Mouse (Mus musculus) thymus, adult 2 months (tissue): Measurements from ENCODE around the gene Cacng3. TPM values are rescaled to one million over a fixed set of nuclear protein-coding genes. Genes with fewer than 3 reads are reported as not detected.

ENCODE experiments used
- DNase-seq: peaks from one replicate; pipeline ENCODE4 v3.0.0; 2021
- H3K27ac ChIP-seq: fragments of 200-500 bp; 2 replicates; pipeline ENCODE4 v1.5.1; 2012; ENCODE audit warnings: low read length, control low read depth; ENCODE audit not compliant: control insufficient read depth, insufficient read depth
- H3K27me3 ChIP-seq: fragments of 200-500 bp; 2 replicates; pipeline ENCODE4 v1.6.1; 2012; ENCODE audit warnings: mild to moderate bottlenecking, low read length, moderate library complexity, mixed read lengths; ENCODE audit not compliant: control insufficient read depth, insufficient read depth
- H3K36me3 ChIP-seq: fragments of 200-500 bp; 2 replicates; pipeline ENCODE4 v1.6.1; 2012; ENCODE audit warnings: mild to moderate bottlenecking, low read length, moderate library complexity; ENCODE audit not compliant: control insufficient read depth, insufficient read depth
- H3K4me1 ChIP-seq: fragments of 200-500 bp; replicated peaks from 2 replicates; pipeline ENCODE4 v1.6.1; 2012; ENCODE audit warnings: low read length; ENCODE audit not compliant: control insufficient read depth, insufficient read depth
- H3K4me3 ChIP-seq: fragments of 200-500 bp; 2 replicates; pipeline ENCODE4 v1.5.1; 2012; ENCODE audit warnings: mild to moderate bottlenecking, low read length, control low read depth, moderate library complexity; ENCODE audit not compliant: control insufficient read depth, insufficient read depth
- CTCF ChIP-seq: fragments of 200-500 bp; IDR thresholded peaks from 2 replicates; pipeline ENCODE4 v1.5.1; 2012; ENCODE audit warnings: mild to moderate bottlenecking, control low read depth, low read length, moderate library complexity, borderline replicate concordance; ENCODE audit not compliant: control insufficient read depth, poor library complexity, insufficient read depth; ENCODE audit errors: extremely low read depth
- POLR2A ChIP-seq: fragments of 200-500 bp; IDR thresholded peaks from 2 replicates; pipeline ENCODE4 v1.6.1; 2012; ENCODE audit warnings: mild to moderate bottlenecking, low read length, control low read depth, moderate library complexity; ENCODE audit not compliant: control insufficient read depth, poor library complexity, insufficient read depth; ENCODE audit errors: extremely low read depth
- WGBS: fragments of 180-500 bp; shearing (Covaris S2); methylation state at CpG from one replicate; pipeline ENCODE4 v1.1.7; 2018; 5-methylcytosine and 5-hydroxymethylcytosine counted together
- polyA plus RNA-seq: library from polyadenylated mRNA; depleted of rRNA; stranded (reverse); fragments of >200 nt; gene quantifications from 2 replicates; pipeline ENCODE4 v1.2.3, GENCODE M21; 2012

Cacng3 gene
- polyA plus RNA-seq, 1 experiment = not detected

GRCm38 (mm10) chr7:122701751-122702150 lies 31.5 kb downstream of the Cacng3 start:
- no peaks in the 10 kb centered on the region for H3K36me3 ChIP-seq
- no peak overlapping the region for H3K4me3 ChIP-seq
- DNase-seq = no peak
- WGBS = 81% methylated on average over 5 of the region's 5 CpGs
- no peak overlapping the region for H3K27ac ChIP-seq
- TF ChIP-seq CTCF = no peak
- TF ChIP-seq POLR2A = no peak
- no peaks in the 10 kb centered on the region for H3K4me1 ChIP-seq
- no peaks in the 10 kb centered on the region for H3K27me3 ChIP-seq

- DNase-seq = no peak
- Histone ChIP-seq H3K4me1 (no peaks in the 10 kb centered on the region), H3K27me3 (no peaks in the 10 kb centered on the region), H3K36me3 (no peaks in the 10 kb centered on the region), H3K4me3 (no peak overlapping the region), H3K27ac (no peak overlapping the region)
- TF ChIP-seq CTCF = no peak
- no peak for TF ChIP-seq POLR2A
- WGBS = 82% methylated on average over 4 of the region's 4 CpGs
These were observed 32.2 kb downstream of the Cacng3 start for GRCm38 (mm10) chr7:122702443-122702842.

- Histone ChIP-seq H3K27ac (no peak overlapping the region), H3K36me3 (no peaks in the 10 kb centered on the region), H3K27me3 (no peaks in the 10 kb centered on the region; the same call in 1 of the 2 replicates), H3K4me1 (no peaks in the 10 kb centered on the region), H3K4me3 (no peak overlapping the region)
- no peak for TF ChIP-seq CTCF
- no peak for TF ChIP-seq POLR2A
- WGBS = 77% methylated on average over 5 of the region's 5 CpGs
- no peak for DNase-seq
These were observed 36.4 kb downstream of the Cacng3 start for GRCm38 (mm10) chr7:122706736-122707135.

- 34% methylated on average over 3 of the region's 3 CpGs for WGBS
- no peaks in the 10 kb centered on the region for H3K27me3 ChIP-seq
- no peak overlapping the region for H3K27ac ChIP-seq
- no peak for DNase-seq
- H3K4me1 ChIP-seq = no peaks in the 10 kb centered on the region
- no peaks in the 10 kb centered on the region for H3K36me3 ChIP-seq
- H3K4me3 ChIP-seq = no peak overlapping the region
- TF ChIP-seq CTCF (no peak), POLR2A (no peak)
These were observed 46.0 kb downstream of the Cacng3 start for GRCm38 (mm10) chr7:122716299-122716698.

GRCm38 (mm10) chr7:122718540-122718939 lies 48.2 kb downstream of the Cacng3 start:
- Histone ChIP-seq H3K27ac (no peak overlapping the region), H3K27me3 (no peaks in the 10 kb centered on the region), H3K4me1 (no peaks in the 10 kb centered on the region), H3K4me3 (no peak overlapping the region), H3K36me3 (no peaks in the 10 kb centered on the region)
- TF ChIP-seq POLR2A (no peak), CTCF (no peak)
- DNase-seq = no peak
- whole genome bisulfite sequencing = 93% methylated on average over 4 of the region's 4 CpGs

GRCm38 (mm10) chr7:122723358-122723876 lies 53.1 kb downstream of the Cacng3 start:
- WGBS = 38% methylated on average over 5 of the region's 5 CpGs

GRCm38 (mm10) chr7:122726376-122726775 lies 56.1 kb downstream of the Cacng3 start:
- no peak overlapping the region for H3K4me3 ChIP-seq
- H3K27ac ChIP-seq = no peak overlapping the region
- no peaks in the 10 kb centered on the region for H3K36me3 ChIP-seq
- no peaks in the 10 kb centered on the region for H3K27me3 ChIP-seq
- no peaks in the 10 kb centered on the region for H3K4me1 ChIP-seq
- 94% methylated on average over 2 of the region's 2 CpGs for WGBS
- TF ChIP-seq POLR2A (no peak), CTCF (no peak)
- no peak for DNase-seq

More at GRCm38 (mm10) chr7:122723358-122723876, 53.1 kb downstream of the Cacng3 start:
- TF ChIP-seq POLR2A (no peak), CTCF (no peak)
- Histone ChIP-seq H3K4me3 (no peak overlapping the region), H3K36me3 (no peaks in the 10 kb centered on the region), H3K27ac (no peak overlapping the region), H3K27me3 (no peaks in the 10 kb centered on the region), H3K4me1 (no peaks in the 10 kb centered on the region)
- no peak for DNase-seq
